Mouse (Mus musculus): ENCODE results near the gene Senp5.

GRCm38 (mm10) chr16:31963224-31963623, 39.9 kb downstream of the Senp5 start:
- TF ChIP-seq TAL1 (IDR thresholded peaks at IDR 0.05; ENCODE audit: low read length) (no peak), GATA1 (IDR thresholded peaks at IDR 0.05; ENCODE audit: low read length) (no peak)

Data from erythroblast, embryonic 14.5 days (primary cell).